Mouse (Mus musculus): ENCODE results near the gene Rptor. TPM values are rescaled to one million over a fixed set of nuclear protein-coding genes. Genes with fewer than 3 reads are reported as not detected.
A peak's percentile ranks its signal among the peaks of the same experiment; 100 is the strongest.

The Rptor gene
- polyA plus RNA-seq, 1 experiment from 2014 or later: 10.8 TPM

DNA sequence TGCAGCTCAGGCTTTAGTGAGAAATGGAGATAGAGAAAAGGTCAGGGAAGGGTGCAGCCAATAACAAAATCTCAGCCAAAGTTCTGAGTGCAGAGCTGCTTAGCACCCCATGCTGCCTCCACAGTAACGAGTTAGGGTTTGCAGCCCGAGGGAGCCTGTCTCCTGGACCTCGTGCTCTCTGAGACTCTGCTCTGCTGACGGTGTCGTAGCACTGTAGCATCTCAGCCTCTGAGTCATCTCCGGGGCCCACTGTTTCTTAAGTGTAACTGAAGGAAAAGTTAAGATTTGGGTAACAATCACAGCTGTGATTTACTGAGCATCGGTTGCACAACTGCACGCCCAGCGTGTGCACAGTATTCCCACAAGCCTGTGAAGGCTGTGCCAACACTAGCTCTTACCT, 160.2 kb downstream of the Rptor start:
- WGBS: 83% methylated on average over 9 of the region's 9 CpGs

DNA sequence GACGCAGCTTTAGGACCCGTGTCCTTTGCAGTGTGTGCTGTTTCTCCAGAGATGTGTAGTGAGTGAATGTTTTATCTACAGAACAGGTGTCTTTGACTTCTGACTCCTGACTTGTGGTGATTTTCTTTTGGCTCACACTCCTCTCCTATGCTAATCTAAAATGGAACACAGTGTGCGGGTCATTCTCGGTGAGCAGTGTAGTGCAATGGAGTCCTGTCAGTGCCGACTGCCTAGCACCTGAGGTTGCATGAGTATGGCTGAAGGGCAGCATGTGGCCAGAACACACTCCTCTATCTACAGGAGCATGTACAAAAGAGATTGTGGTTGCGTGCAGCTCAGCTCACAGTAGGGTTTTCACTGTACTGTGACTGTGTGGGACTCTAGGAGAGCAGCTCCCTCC, 163.3 kb downstream of the Rptor start:
- H3K27me3 ChIP-seq (ENCODE audit: control insufficient read depth, insufficient read depth, low read length): no peaks in the 10 kb centered on the region
- H3K27ac ChIP-seq (replicated peaks; ENCODE audit: low read depth, low read length): 0 out of 2 replicates have a peak overlapping the region, but pooled peaks have one; percentile 20
- no peak for ATAC-seq (ENCODE audit: low FRiP score, low TSS enrichment)
- no peak overlapping the region for H3K9ac ChIP-seq (replicated peaks; ENCODE audit: low read length)
- WGBS: 85% methylated on average over 6 of the region's 6 CpGs
- no peak overlapping the region for H3K4me3 ChIP-seq (replicated peaks; ENCODE audit: low read depth, low read length)
- no peaks in the 10 kb centered on the region for H3K36me3 ChIP-seq (ENCODE audit: control insufficient read depth, insufficient read depth, low read length)
- no peak for DNase-seq
- no peaks in the 10 kb centered on the region for H3K9me3 ChIP-seq (ENCODE audit: control insufficient read depth, low read length)
- H3K4me2 ChIP-seq (ENCODE audit: low read length): no peak overlapping the region
- peaks cover 18% of the 10 kb centered on the region for H3K4me1 ChIP-seq (ENCODE audit: control insufficient read depth, insufficient read depth, low read length)

More for the DNA sequence above, 160.2 kb downstream of the Rptor start:
- DNase-seq (no peak), ATAC-seq (ENCODE audit: low FRiP score, low TSS enrichment) (no peak)
- peaks cover 18% of the 10 kb centered on the region for H3K4me1 ChIP-seq (ENCODE audit: control insufficient read depth, insufficient read depth, low read length)
- H3K9ac ChIP-seq (replicated peaks; ENCODE audit: low read length): no peak overlapping the region
- no peak overlapping the region for H3K4me3 ChIP-seq (replicated peaks; ENCODE audit: low read depth, low read length)
- no peak overlapping the region for H3K27ac ChIP-seq (replicated peaks; ENCODE audit: low read depth, low read length)
- no peaks in the 10 kb centered on the region for H3K27me3 ChIP-seq (ENCODE audit: control insufficient read depth, insufficient read depth, low read length)
- H3K9me3 ChIP-seq (ENCODE audit: control insufficient read depth, low read length): no peaks in the 10 kb centered on the region
- no peak overlapping the region for H3K4me2 ChIP-seq (ENCODE audit: low read length)
- no peaks in the 10 kb centered on the region for H3K36me3 ChIP-seq (ENCODE audit: control insufficient read depth, insufficient read depth, low read length)

DNA sequence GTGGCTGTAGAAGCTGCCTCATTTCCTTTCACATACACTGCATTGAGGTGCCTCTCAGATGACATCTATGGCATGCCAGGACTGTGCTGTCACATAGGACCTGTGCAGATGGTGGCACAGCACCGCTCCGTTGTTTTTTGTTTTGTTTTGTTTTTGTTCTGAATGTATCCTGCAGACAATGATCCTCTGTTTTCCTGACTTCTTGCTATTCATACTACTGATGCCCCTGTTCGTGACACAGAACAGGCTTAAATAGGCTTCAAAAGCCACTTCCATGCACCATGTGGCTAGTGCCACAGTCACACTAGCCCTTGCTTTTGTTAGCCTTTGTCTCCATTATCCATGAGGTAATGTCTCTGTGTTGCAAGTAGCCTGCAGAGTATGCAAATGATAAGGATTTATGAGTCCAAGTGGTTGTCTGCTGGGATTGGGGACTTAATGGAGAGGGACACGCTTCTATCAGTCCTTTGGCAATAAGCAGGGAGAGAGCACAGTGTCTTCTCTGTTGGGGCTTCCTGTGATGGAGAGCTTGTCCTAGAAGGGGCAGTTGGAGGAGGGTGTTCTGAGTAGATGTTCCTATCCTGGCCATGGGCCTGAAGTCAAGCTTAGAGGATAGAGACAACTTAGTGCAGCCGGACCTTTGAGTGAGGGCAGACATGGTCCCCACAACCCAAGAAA, 164.2 kb downstream of the Rptor start:
- H3K27me3 ChIP-seq (ENCODE audit: control insufficient read depth, insufficient read depth, low read length): no peaks in the 10 kb centered on the region
- H3K4me1 ChIP-seq (ENCODE audit: control insufficient read depth, insufficient read depth, low read length): peaks cover 18% of the 10 kb centered on the region
- H3K4me2 ChIP-seq (ENCODE audit: low read length): no peak overlapping the region
- H3K9ac ChIP-seq (replicated peaks; ENCODE audit: low read length): no peak overlapping the region; the same call in 1 of the 2 replicates
- no peaks in the 10 kb centered on the region for H3K9me3 ChIP-seq (ENCODE audit: control insufficient read depth, low read length)
- no peak overlapping the region for H3K4me3 ChIP-seq (replicated peaks; ENCODE audit: low read depth, low read length)
- DNase-seq (no peak), ATAC-seq (ENCODE audit: low FRiP score, low TSS enrichment) (no peak; the same call in 1 of the 2 replicates)
- peak overlapping the region; percentile 57 for H3K27ac ChIP-seq (replicated peaks; ENCODE audit: low read depth, low read length)
- WGBS: 24% methylated on average over 5 of the region's 5 CpGs
- no peaks in the 10 kb centered on the region for H3K36me3 ChIP-seq (ENCODE audit: control insufficient read depth, insufficient read depth, low read length)

DNA sequence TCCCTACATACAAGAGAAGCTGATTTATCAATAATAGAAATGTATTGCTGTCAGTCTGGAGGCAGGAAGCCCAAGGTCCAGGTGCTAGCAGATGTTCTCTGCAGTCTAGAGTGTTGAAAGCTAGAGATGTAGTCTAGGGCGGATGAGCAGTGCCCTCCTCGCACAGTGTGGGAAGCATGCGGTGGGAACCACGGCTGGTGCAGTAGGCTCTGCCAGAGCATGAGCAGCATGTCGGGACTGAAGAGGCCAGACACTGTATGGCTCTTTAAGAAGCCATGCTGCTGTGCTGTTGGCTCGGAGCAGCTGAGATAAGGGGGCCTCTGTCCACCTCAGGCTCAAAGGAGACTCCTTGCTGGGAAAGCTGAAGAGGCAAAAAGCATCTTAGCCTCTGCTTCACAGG, 164.8 kb downstream of the Rptor start:
- Histone ChIP-seq H3K36me3 (ENCODE audit: control insufficient read depth, insufficient read depth, low read length) (no peaks in the 10 kb centered on the region), H3K9ac (replicated peaks; ENCODE audit: low read length) (no peak overlapping the region; the same call in 1 of the 2 replicates), H3K27ac (replicated peaks; ENCODE audit: low read depth, low read length) (peak overlapping the region; percentile 57; the same call in 1 of the 2 replicates), H3K4me3 (replicated peaks; ENCODE audit: low read depth, low read length) (no peak overlapping the region), H3K4me1 (ENCODE audit: control insufficient read depth, insufficient read depth, low read length) (peaks cover 18% of the 10 kb centered on the region), H3K4me2 (ENCODE audit: low read length) (no peak overlapping the region), H3K9me3 (ENCODE audit: control insufficient read depth, low read length) (no peaks in the 10 kb centered on the region), H3K27me3 (ENCODE audit: control insufficient read depth, insufficient read depth, low read length) (no peaks in the 10 kb centered on the region)
- 61% methylated on average over 6 of the region's 6 CpGs for WGBS
- ATAC-seq (ENCODE audit: low FRiP score, low TSS enrichment): no peak
- no peak for DNase-seq

DNA sequence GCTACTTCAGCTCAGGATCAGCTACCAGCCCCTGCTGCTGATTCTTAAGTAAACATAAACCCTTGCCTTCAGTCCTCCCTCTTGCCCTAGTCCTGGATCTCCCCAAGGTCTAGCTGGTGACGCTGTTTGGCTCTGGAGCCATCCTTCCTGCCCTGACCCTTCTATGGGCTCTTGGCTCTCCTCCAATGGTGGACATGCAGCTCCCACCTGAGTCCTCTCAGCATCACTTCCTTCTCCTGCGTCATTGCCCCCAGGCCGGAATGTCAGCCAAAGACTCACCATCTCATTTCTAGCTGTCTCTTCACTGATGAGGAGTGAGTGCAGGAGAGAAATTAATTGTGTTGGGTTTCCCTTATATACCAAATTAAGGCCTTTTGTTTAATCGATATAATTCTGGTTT, 165.8 kb downstream of the Rptor start:
- no peak for DNase-seq

DNA sequence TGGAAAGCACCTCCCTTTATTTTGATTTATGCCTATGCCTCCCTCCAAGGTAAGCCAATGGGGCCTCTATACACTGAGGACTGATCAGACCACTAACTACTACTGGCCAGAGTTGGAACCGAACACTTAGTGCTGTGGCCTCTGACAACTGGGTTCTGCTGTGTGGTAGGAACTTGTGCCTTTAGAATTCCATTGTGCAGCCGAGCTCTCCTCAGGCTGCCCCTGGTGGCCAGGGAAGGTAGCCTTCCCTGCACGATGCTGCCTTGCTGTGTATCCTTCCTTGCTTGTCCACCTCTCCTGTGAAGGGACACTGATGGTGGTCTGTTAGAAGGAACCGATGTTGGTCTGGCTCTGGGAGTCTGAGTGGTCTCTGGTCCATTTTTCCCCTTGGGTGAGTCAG, 167.0 kb downstream of the Rptor start:
- no peak overlapping the region for H3K4me2 ChIP-seq (ENCODE audit: low read length)
- no peaks in the 10 kb centered on the region for H3K27me3 ChIP-seq (ENCODE audit: control insufficient read depth, insufficient read depth, low read length)
- ATAC-seq (ENCODE audit: low FRiP score, low TSS enrichment): no peak
- H3K27ac ChIP-seq (replicated peaks; ENCODE audit: low read depth, low read length): no peak overlapping the region
- H3K4me1 ChIP-seq (ENCODE audit: control insufficient read depth, insufficient read depth, low read length): peaks cover 18% of the 10 kb centered on the region
- WGBS: 59% methylated on average over 4 of the region's 4 CpGs
- DNase-seq: no peak
- H3K9ac ChIP-seq (replicated peaks; ENCODE audit: low read length): no peak overlapping the region
- H3K9me3 ChIP-seq (ENCODE audit: control insufficient read depth, low read length): no peaks in the 10 kb centered on the region
- no peak overlapping the region for H3K4me3 ChIP-seq (replicated peaks; ENCODE audit: low read depth, low read length)
- no peaks in the 10 kb centered on the region for H3K36me3 ChIP-seq (ENCODE audit: control insufficient read depth, insufficient read depth, low read length)

More for the DNA sequence above, 165.8 kb downstream of the Rptor start:
- no peak overlapping the region for H3K4me2 ChIP-seq (ENCODE audit: low read length)
- no peak overlapping the region for H3K9ac ChIP-seq (replicated peaks; ENCODE audit: low read length)
- H3K4me3 ChIP-seq (replicated peaks; ENCODE audit: low read depth, low read length): no peak overlapping the region
- no peaks in the 10 kb centered on the region for H3K27me3 ChIP-seq (ENCODE audit: control insufficient read depth, insufficient read depth, low read length)
- H3K9me3 ChIP-seq (ENCODE audit: control insufficient read depth, low read length): no peaks in the 10 kb centered on the region
- no peak overlapping the region for H3K27ac ChIP-seq (replicated peaks; ENCODE audit: low read depth, low read length)
- H3K4me1 ChIP-seq (ENCODE audit: control insufficient read depth, insufficient read depth, low read length): peaks cover 18% of the 10 kb centered on the region
- no peaks in the 10 kb centered on the region for H3K36me3 ChIP-seq (ENCODE audit: control insufficient read depth, insufficient read depth, low read length)
- ATAC-seq (ENCODE audit: low FRiP score, low TSS enrichment): no peak
- 87% methylated on average over 4 of the region's 4 CpGs for WGBS

DNA sequence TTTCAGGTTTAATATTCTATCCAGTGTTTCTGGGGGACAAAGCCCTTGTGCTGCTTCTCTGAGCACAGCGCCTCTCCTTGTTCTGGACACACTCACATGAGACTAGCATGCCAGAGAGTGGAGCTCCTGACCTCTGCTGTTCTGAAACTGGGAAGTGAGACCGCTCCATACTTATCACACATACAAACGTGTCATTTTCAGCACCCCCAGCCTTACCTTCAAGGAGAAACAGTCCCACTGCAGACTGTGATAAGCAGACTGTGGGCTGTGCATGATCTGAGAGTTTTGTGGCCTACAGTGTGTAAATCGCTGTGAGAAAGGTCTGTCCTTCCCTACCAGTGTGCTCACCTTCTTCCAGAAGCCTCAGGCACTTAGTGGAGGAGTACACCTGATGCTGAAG, 168.3 kb downstream of the Rptor start:
- H3K4me2 ChIP-seq (ENCODE audit: low read length): no peak overlapping the region
- peaks cover 18% of the 10 kb centered on the region for H3K4me1 ChIP-seq (ENCODE audit: control insufficient read depth, insufficient read depth, low read length)
- peaks cover 4% of the 10 kb centered on the region; the same call in 1 of the 2 replicates for H3K9me3 ChIP-seq (ENCODE audit: control insufficient read depth, low read length)
- no peaks in the 10 kb centered on the region for H3K27me3 ChIP-seq (ENCODE audit: control insufficient read depth, insufficient read depth, low read length)
- ATAC-seq (ENCODE audit: low FRiP score, low TSS enrichment) (no peak), DNase-seq (no peak)
- H3K4me3 ChIP-seq (replicated peaks; ENCODE audit: low read depth, low read length): no peak overlapping the region
- WGBS: 94% methylated on average over 4 of the region's 4 CpGs
- H3K9ac ChIP-seq (replicated peaks; ENCODE audit: low read length): no peak overlapping the region
- 0 out of 2 replicates have a peak overlapping the region, but pooled peaks have one; percentile 42 for H3K27ac ChIP-seq (replicated peaks; ENCODE audit: low read depth, low read length)
- no peaks in the 10 kb centered on the region for H3K36me3 ChIP-seq (ENCODE audit: control insufficient read depth, insufficient read depth, low read length)

DNA sequence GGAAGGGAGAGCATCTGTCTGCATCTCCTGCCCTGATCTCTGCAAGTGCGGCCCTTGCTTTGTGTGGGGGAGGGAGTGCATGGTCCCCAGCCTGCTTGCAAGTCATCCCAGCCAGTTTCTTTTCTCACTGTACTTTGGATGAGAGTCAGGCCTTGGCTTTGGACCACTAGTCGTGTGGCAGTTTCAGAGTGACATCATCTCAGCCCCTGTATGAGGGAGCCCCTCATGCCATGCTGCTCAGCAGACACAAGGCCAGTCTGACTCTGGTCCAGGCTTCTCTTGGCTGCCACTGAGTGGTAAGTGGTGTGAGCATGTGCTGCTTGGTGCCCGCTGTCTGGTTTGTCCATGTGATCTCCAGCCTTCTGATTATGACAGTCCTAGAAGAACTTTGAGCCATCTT, 170.2 kb downstream of the Rptor start:
- no peak overlapping the region for H3K4me3 ChIP-seq (replicated peaks; ENCODE audit: low read depth, low read length)
- H3K36me3 ChIP-seq (ENCODE audit: control insufficient read depth, insufficient read depth, low read length): no peaks in the 10 kb centered on the region
- DNase-seq: no peak
- no peak overlapping the region for H3K27ac ChIP-seq (replicated peaks; ENCODE audit: low read depth, low read length)
- WGBS: 86% methylated on average over 3 of the region's 3 CpGs
- H3K27me3 ChIP-seq (ENCODE audit: control insufficient read depth, insufficient read depth, low read length): no peaks in the 10 kb centered on the region
- no peak for ATAC-seq (ENCODE audit: low FRiP score, low TSS enrichment)
- no peak overlapping the region for H3K4me2 ChIP-seq (ENCODE audit: low read length)
- H3K4me1 ChIP-seq (ENCODE audit: control insufficient read depth, insufficient read depth, low read length): peaks cover 3% of the 10 kb centered on the region; the same call in 1 of the 2 replicates
- peaks cover 4% of the 10 kb centered on the region; the same call in 1 of the 2 replicates for H3K9me3 ChIP-seq (ENCODE audit: control insufficient read depth, low read length)
- H3K9ac ChIP-seq (replicated peaks; ENCODE audit: low read length): no peak overlapping the region

Measured in midbrain, embryonic 14.5 days (tissue).